Mouse (Mus musculus): ENCODE measurements around the gene Gtf2ird1.
"Not testable (repeated sequence)": the region's sequence is repeated elsewhere in the genome, so short reads cannot be mapped to it uniquely, and the experiment has no call there.

Gtf2ird1 gene

DNA sequence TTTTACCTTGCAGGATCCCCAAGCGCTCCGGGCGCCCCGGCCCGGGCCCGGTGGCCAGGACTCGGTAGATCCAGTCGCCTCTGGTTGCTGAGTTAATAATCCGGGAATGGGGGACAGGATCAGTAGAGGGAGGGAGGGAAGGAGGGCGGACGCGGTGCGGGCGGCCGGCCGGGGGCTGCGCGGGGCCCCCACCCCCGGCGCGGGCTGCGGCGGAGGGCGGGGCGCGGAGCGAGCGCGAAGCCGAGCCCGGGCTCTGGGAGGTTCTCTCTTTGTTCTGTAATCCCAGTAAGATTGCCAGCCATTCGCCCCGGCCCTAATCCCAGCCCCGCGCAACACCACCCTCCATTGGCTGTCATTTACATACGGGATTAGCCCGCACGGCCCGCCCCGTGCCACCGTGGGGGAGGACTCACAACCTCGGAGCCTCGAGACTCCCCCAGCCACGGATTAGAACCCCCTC is at the start of gene Gtf2ird1:
Gene Gtf2ird1 (minus strand): TSS at position 214 of the 460 bp plus-strand sequence.
- DNase-seq (ENCODE audit: low spot score): peak; percentile 77

DNA sequence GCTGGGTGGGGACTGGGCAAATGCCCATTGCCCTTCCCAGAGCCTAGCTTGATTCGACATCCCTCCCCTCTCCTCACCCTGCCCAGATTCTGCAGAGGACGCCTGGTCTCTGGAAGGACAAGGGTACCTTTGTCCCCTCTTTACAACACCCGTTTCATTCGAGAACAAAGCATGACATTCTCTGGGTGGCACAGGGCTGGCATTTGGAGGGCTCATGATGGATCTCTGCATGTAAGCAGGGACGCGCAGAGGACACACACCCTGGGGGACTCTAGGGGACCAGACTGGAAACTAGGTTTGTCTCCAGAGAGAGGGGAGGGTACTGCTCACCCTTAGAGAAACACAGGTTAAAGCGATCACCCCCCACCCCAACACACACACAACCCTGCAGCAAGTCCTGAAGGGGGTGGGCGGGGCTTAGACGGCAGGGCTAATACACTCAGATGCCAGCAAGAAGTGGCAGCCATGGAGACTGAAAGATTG is 49.3 kb upstream of the Gtf2ird1 start:
- DNase-seq (ENCODE audit: low spot score): peak; percentile 67

DNA sequence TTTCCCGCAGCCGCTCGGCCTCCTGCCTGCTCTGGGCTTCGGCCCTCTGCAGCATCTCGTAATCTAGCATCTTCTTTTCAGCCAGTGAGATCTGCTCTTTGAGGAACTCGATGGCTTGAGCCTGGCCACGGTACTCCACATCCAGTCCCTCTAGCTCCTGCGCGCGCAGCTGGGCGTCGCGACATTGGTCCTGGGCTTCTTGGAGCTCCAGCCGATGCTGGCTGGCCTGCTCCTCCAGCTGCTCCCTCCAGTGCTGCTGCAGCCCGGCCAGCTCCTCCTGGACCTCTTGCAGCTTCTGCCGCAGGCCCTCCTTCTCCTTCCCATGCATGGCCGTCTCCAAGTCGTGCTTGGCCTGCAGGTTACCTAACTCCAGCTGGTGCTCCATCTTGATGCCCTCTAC is 46.1 kb upstream of the Gtf2ird1 start:
- no peak for DNase-seq (ENCODE audit: low spot score)

DNA sequence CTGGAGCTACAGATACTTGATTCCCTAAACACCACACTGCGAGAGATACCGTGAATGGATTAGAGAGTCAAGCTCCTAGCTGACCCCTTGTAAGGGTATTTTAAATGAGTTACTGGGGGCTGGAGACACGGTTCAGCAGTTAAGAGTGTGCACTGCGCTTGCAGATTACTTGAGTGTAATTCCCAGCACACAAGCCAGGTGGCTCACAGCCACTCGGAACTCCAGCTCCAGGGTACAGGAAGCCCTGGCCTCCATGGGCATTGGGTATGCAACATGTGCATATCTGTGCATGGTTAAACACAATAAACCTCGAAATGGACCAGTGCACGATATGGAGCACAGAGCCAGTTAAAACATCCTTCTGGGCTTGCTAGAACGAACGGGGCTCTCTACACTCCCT is 44.9 kb upstream of the Gtf2ird1 start:
- DNase-seq (ENCODE audit: low spot score): no peak

DNA sequence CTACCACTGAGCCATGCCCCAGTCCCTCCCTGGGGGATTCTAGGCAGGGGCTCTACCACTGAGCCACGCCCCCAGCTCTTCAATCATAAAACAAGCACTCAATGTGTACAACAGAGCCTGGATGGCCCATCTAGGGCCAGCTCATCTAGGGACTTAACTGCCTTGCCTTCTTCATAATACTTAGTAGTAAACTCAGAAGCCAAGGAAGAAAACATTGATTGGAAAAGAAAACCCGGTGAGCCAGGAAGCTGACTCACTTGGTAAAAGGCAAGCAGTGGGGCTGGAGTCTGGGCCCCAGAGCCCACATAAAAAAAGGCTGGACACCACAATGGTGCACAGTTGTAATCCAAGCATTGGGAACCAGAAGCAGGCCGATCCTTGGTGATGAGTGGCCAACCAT is 44.2 kb upstream of the Gtf2ird1 start:
- no peak for DNase-seq (ENCODE audit: low spot score)

DNA sequence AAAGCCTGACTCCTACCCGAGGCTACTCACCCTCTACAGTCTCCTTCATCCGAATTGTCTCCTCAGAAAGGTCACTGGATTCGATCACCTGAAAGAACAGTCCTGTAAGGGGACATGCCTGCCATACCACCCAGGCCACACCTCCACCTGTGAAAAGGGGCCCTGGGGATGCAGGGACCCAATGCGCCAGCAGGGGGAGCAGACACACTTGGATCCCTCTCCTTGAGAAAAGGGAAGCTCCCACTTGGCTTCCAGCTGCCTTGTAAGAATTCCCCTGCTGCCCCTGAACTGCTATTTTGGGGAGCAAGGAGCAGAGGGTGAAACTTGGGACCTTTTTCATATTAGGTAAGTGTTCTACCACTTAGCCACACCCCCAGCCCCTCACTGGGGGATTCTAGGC is 43.5 kb upstream of the Gtf2ird1 start:
- no peak for DNase-seq (ENCODE audit: low spot score)

DNA sequence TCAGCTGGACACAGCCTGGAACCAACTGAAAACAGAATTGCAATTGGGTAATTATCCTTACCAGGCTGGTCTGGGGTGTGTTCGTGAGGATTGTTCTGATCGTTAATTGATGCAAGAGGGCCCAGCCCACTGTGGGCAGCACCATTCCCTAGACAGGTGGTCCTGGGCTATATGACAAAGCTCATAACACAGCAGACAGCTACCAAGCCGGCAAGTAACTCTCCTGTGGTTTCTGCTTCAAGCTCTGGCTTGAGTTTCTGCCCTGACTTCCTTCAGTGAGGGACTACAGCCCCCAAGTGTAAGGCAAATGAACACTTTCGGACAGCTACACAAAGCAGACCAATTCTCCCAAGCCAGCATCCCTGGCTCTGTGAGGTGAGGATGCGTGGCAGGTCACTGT is 40.5 kb upstream of the Gtf2ird1 start:
- DNase-seq (ENCODE audit: low spot score): no peak

DNA sequence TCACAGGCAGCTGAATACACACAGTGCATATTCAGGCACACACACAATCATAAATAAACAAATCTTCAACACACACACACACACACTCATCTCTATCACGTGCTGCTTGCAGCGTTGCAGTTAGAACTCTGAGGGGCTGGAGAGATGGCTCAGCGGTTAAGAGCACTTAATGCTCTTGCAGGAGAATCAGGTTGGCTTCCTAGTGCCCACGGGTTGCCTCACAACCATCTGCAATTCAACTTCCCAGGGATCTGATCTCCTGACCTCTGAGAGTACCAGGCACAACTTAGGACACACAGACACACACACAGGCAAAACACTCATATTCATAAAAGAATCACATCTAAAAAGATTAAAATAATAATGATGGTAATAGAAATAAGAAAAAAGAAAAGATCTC is 39.3 kb upstream of the Gtf2ird1 start:
- DNase-seq (ENCODE audit: low spot score): no peak

DNA sequence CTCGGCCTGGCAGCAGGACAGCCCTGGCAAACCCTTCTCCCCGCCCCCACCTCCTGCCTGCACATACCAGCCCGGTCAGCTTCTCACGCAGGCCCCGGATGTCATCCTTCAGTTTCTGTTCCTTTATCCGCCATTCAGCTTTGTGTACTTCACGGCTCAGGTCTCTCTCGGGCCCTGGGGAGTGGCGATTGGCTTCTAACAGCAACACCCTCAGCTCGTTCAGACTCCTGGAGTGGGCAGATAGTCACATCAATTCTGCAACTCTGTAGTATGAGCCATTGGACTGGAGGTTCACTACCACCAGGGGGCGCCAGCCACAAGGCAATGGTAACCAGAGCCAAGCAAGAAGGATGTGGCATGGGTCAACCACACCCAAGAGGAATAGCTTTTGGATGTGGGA is 37.6 kb upstream of the Gtf2ird1 start:
- DNase-seq (ENCODE audit: low spot score): peak; percentile 88

DNA sequence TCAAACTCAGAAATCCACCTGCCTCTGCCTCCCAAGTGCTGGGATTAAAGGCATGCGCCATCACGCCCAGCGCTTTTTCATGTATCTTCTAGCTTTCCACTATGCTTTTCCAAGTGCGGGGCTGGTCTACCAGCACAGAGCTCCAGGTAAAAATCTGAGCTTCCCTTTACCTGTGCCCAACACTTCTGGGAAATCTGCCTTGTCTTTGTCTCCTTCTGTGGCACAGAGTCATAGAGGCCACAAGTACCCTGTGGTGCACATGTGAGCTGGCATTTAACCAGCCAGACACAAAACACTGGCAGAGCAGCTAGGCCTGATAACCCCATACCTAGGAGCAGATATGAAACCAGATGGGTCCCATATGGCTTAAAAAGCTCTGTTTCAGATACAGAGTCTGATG is 36.4 kb upstream of the Gtf2ird1 start:
- no peak for DNase-seq (ENCODE audit: low spot score)

DNA sequence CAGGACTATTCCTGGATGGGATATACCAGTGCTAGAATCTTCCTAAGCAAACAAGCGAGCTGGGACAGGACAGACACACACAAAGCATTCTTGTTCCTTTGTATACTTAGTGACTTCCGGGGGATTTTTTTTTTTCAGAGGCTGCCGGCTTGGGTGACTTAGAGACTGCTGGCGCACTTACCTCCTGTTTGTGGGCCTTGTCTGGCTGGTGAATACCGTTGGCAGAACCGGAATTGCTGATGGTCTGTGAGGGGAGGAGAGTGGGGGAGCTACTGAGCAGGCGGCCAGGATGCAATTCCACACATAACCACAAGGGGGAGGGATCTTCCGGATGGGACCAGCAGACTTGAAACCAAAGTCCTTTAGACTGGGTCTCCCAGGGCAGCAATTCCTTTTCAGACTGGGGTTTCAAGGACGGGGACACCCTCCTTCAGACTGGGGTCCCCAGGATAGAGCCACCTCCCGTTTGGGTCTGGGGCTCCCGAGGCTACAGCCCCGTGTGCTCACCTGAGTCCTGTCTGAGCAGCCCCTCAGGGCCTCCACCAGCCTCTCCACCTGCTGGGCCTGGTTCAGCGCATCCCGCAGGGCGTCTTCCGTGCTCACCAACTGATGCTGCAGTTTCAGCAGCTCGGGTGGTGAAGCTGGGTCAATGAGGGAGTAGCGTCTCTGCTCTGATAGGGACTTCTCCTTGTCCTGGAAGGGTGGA is 35.3 kb upstream of the Gtf2ird1 start:
- peak; percentile 77 for DNase-seq (ENCODE audit: low spot score)

DNA sequence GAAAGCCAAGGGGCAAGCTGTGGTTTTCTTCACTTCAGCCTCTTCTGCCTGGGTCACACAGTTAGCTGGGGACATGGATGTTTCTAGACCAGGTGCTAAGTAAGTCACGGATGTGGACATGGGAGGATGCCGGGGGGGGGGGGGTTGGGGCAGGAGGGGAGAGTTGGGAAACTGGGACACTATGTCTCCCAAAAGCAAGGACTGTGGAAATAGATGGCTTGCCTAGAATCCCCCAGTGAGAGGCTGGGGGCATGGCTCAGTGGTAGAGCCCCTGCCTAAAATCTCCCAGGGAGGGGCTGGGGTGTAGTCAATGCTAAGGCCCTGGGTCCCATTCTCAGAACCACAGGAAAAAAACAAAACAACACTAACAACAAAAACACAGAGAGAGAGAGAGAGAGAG is 34.7 kb upstream of the Gtf2ird1 start:
- no peak for DNase-seq (ENCODE audit: low spot score)

DNA sequence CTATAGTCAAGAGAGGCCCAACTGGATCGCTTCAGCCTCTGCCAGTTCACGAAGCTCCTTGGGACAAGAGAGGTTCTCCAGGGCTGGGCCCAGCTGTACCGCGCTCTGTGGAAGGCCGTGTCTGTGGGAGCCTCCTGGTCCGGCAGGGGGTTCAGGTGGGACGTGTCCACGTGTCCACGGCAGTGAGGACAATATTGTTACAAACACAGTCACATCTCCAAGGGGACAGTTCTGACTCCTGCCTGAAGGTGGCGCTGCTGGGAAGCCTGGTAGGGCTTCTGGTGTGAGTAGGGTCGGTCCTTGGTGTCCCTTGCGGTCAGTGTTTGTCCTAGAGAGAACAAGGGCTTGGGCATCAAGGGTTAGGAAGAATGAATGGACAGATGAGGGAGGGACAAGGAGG is 33.9 kb upstream of the Gtf2ird1 start:
- no peak for DNase-seq (ENCODE audit: low spot score)

DNA sequence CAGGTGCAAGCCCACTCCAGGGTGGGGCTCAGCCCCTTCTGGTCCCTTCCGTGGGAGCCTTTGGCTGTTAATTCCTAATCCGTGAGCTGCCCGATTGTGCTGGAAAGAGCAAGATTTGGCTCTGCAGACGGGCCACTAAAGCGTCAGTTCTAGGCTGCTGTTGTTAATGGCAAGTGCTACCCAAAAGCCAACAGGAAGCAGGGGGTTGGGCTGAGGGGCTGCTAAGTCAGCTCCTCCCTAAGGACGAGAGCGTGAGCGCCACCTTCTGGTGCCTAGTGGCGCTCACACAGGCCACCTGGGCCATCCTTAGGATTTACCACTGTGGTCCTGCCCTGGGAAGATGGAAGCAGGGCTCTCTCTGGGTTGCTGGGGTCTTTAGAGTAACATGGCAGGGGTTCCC is 33.1 kb upstream of the Gtf2ird1 start:
- DNase-seq (ENCODE audit: low spot score): no peak

DNA sequence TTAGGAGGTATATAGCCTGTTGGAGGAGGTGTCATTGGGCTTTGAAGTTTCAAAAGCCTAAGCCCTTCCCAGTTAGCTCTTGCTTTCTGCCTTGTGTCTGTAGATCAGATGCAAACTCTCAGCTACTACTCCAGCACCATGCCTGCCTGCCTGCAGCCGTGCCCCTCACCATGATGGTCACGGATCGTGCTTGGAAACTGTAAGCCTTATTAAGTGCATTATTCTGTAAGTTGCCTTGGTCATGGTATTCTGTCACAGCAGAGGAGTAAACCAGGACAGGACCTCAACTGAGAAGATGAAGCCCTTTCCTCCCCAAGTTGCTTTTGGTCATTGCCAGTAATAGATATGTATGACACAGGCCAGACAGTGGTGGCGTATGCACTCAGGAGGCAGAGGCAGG is 32.1 kb upstream of the Gtf2ird1 start:
- no peak for DNase-seq (ENCODE audit: low spot score)

DNA sequence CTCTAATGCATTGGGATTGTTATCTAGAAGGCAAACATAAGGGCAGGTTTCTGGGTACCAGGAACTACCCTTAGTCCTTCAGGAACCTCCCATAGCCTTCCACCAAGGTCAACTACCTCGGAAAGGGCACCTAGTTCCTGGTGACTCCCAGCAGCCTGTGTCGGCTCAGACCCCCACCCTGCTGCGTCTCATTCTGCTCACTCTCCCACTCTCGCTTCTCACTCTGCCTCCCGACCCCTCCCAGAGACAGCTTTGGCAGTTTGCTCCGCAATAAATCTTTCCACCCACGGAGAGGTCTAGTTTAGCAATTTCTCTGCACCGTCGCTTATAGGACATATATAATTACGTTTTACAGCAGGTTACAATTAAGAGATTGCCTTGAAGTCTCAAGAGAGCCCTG is 31.5 kb upstream of the Gtf2ird1 start:
- DNase-seq (ENCODE audit: low spot score): no peak

DNA sequence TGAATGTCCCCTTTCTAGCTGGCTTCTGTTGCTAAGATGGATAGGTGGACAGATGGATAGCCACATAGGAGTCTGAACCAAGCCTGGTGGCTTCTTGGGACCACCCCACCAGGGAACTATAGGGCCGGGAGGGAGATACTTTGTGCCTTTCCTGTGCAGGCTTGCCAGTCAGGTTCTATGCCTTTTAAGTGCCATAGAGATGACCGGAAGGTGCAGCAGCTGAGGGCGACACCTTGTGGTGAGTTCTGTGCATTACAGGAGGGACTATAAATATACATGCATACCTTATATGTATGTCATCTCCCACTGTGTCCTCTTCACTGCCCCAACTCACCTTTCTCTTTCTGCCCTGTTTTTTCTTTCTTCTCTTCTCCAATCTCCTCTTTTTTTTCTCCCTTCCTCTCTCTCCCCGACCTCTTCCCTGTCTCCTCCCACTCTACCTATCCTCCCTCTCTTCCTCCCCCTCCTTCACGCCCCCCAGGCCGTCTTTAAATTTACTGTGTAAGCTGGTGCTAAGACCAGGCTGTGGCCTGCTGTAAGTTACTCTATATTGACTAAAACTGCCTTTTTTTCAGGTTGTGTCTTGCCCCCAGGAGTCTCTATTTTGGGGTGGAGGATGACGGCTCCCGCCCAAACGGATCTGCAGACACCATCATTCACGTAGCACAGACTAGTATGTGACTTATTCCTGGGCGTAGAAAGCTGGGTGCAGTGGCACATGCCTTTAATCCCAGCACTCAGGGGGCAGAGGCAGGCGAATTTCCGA is 29.6 kb upstream of the Gtf2ird1 start:
- DNase-seq (ENCODE audit: low spot score): no peak

DNA sequence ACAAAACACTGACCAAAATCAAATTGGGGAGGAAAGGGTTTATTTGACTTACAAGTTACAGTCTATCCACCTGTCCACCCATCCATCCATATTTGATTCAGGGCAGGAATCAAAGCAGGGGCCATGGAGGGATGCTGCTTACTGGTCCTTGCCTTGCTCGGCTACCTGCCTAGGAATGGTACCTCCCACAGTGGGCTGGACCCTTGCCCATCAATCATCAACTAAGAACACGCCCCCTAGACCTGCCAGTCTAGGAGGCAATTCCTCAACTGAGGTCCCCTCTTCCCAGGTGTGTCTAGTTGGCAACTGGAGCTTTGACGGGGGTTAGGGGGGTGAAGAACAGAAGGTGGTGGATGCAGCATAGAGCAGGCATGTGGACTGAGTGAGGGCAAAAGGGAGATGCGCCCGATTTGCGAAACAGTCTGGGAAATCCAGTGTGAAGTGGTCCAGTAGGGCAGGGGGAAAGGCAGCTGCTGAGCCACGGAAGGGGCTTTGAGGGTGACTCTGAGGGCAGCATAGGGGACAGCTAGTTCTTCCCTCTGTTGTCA is 28.7 kb upstream of the Gtf2ird1 start:
- no peak for DNase-seq (ENCODE audit: low spot score)

DNA sequence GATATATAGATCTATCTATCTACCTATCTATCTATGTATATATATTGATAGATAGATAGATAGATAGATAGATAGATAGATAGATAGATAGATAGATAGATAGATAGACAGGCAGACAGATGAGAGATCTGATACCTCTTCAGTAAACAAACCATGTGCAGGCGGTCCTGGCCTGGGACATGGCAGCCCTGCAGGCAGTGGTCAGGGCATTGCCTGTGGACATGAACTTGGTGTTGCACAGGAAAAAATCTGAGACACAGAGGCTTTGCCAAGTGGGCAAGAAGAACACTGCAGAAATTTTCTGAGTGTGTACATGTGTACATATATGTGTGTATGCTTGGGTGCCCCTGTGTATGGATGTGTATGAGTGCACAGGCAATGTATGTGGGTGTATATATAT is 26.8 kb upstream of the Gtf2ird1 start:
- DNase-seq (ENCODE audit: low spot score): no peak

DNA sequence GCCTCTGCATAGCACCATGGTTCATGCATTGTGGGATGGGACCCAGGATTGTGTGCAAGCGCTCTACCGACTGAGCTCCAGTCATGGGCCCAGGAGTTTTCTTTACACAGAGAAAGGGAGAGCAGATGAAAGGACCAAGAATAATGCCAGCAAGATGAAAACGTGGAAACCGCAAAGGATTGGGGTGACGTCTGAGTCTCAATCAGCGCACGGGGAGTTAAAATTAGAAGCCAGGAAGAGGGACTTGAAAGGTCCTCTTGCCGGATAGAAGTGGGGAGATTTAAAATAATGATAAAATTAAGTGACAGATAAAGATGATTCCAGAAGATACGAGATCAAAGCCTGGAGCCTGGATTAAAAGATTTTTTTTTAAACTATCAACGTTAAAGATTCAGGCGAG is 25.8 kb upstream of the Gtf2ird1 start:
- DNase-seq (ENCODE audit: low spot score): no peak

DNA sequence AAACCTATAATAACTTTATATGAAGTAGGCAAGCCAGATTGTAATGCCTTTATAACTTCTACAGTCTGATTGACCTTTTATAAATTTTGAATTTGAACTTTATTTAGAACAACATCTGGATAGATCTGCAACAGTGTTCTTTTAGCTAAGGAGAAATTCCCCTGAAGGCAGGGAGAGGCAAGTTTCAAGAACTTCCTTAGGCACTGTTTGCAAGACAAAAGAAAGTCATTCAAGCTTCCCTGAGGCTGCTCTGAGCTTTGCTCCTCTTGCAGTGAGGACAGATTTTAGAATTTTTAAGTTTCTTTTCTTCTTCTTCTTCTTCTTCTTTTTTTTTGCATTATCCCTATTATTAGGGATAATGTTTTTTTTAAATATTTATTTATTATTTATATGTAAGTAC is 22.4 kb upstream of the Gtf2ird1 start:
- DNase-seq (ENCODE audit: low spot score): not testable (repeated sequence)

DNA sequence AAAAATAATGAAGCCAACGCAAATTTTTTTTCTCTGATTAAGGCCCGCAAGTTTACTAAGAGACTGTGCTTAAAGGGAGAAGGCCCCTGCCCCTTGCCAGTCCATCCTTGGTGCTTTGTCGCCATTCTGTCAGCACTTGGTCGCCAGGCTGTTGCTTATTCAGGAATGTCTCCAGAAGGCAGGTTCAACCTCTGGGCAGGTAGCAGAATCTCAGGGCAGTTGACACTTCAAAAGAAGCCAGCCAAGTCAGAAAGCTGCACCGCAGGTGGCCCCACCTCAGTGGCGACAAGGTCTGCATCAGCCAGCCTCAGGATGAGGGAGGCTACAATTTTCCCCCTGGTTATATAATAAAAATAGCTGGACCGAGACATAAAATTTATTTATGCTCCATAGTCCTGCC is 19.2 kb upstream of the Gtf2ird1 start:
- DNase-seq (ENCODE audit: low spot score): not testable (repeated sequence)

DNA sequence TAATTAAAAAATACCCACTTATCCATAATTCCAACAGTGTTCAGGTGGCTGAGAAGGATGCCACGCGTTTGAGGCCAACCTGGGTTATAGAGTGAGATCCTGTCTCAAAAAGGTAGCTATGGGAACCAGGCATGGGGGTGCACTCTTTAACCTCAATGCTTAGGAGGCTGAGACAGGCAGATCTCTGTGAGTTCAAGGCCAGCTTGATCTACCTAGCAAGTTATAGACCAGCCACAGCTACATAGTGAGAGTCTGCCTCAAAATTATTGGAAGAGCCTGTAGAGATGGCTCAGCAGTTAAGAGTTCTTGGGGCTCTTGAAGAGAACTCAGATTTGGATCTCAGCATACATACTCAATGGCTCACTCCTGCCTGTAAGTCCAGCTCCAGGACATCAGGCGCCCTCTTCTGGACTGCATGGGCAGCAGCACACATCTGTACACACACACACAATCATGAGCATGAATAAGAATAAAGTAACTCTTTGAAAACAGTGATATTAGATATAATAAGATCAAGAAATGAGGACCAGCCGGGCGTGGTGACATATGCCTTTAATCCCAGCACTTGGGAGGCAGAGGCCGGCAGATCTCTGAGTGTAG is 18.6 kb upstream of the Gtf2ird1 start:
- DNase-seq (ENCODE audit: low spot score): no peak
